Mouse (Mus musculus) kidney, postnatal 10 days (tissue): ENCODE results near the gene Prune1.

Experiments used
- DNase-seq: peaks from one replicate; pipeline ENCODE4 v3.0.0; 2021; ENCODE audit warnings: mixed read lengths

Gene Prune1

GRCm38 (mm10) chr3:95281216-95282126 lies at the start of gene Prune1, which contains the start of gene Mindy1:
TSS of gene Prune1 (minus strand) at chr3:95282076.
TSS of gene Mindy1 (plus strand) at chr3:95281345.
- DNase-seq, result peak; percentile 100

- DNase-seq, result no peak
Observed at GRCm38 (mm10) chr3:95331528-95331927, 49.7 kb upstream of the Prune1 start.

- DNase-seq, result no peak
Observed at GRCm38 (mm10) chr3:95328803-95329404, 47.0 kb upstream of the Prune1 start.

GRCm38 (mm10) chr3:95324454-95325144 lies 42.7 kb upstream of the Prune1 start:
- no peak for DNase-seq

GRCm38 (mm10) chr3:95323429-95323828 lies 41.6 kb upstream of the Prune1 start:
- DNase-seq, result no peak

- no peak for DNase-seq
Observed at GRCm38 (mm10) chr3:95319701-95320625, 38.1 kb upstream of the Prune1 start.

- no peak for DNase-seq
Observed at GRCm38 (mm10) chr3:95319110-95319509, 37.2 kb upstream of the Prune1 start.

GRCm38 (mm10) chr3:95318548-95318947 lies 36.7 kb upstream of the Prune1 start:
- peak; percentile 70 for DNase-seq

- peak; percentile 79 for DNase-seq
Observed at GRCm38 (mm10) chr3:95317414-95318080, 35.7 kb upstream of the Prune1 start.

- no peak for DNase-seq
Observed at GRCm38 (mm10) chr3:95315844-95316550, 34.1 kb upstream of the Prune1 start.

GRCm38 (mm10) chr3:95315094-95315843 lies 33.4 kb upstream of the Prune1 start:
- peak; percentile 96 for DNase-seq

- no peak for DNase-seq
Observed at GRCm38 (mm10) chr3:95314486-95315093, 32.7 kb upstream of the Prune1 start, which contains the start of gene Cers2. TSS of gene Cers2 (plus strand) at chr3:95314791.

GRCm38 (mm10) chr3:95314075-95314474 lies 32.2 kb upstream of the Prune1 start:
- DNase-seq, result no peak

GRCm38 (mm10) chr3:95313476-95313875 lies 31.6 kb upstream of the Prune1 start:
- DNase-seq, result no peak

GRCm38 (mm10) chr3:95312623-95313022 lies 30.7 kb upstream of the Prune1 start:
- DNase-seq, result no peak

GRCm38 (mm10) chr3:95310968-95311882 lies 29.3 kb upstream of the Prune1 start:
- DNase-seq, result peak; percentile 81

- no peak for DNase-seq
Observed at GRCm38 (mm10) chr3:95310496-95310895, 28.6 kb upstream of the Prune1 start.

GRCm38 (mm10) chr3:95307100-95307499 lies 25.2 kb upstream of the Prune1 start, which contains the start of gene Anxa9:
TSS of gene Anxa9 (minus strand) at chr3:95307176.
- DNase-seq, result no peak
